Mouse (Mus musculus) heart, adult 2 months (tissue): ENCODE results near the gene Ehd2.

Source experiments
- CTCF ChIP-seq: fragments of 200-600 bp; IDR thresholded peaks from 2 replicates; pipeline ENCODE4 v1.8.1; 2022; ENCODE audit warnings: antibody characterized with exemption, mild to moderate bottlenecking, moderate library complexity
- EP300 ChIP-seq: fragments of 200-500 bp; IDR thresholded peaks from 2 replicates; pipeline ENCODE4 v1.6.1; 2011; ENCODE audit warnings: low read depth, low read length, control low read depth; ENCODE audit not compliant: insufficient read depth
- POLR2A ChIP-seq: fragments of 200-500 bp; IDR thresholded peaks from 2 replicates; pipeline ENCODE4 v1.6.1; 2011; ENCODE audit warnings: mild to moderate bottlenecking, low read depth, low read length, control low read depth; ENCODE audit not compliant: insufficient read depth

GRCm38 (mm10) chr7:15918371-15918770 lies 49.0 kb downstream of the Ehd2 start:
- TF ChIP-seq EP300 (no peak), POLR2A (no peak), CTCF (no peak)
